In the genomic region with DNA sequence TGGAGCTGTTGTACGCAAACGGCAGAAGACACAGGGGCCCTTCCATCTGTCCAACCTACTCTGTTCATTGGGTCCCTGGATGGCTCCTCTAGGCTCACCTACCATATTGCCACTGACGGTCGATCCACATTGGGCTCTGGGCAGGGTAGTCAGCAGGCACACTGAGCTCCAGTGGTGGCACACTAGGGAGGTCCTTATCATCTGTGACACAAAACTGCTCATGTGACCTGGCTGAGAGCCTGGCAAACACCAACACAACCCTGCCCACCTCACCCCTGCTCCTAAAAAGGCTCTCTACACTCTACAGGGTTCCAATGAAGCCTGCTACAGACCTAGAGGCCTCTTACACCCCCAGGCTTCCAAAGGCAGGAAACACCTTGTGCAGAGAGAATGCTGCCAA, we compare ENCODE assay signal across 27 mouse cellular contexts. TPM values are rescaled to one million over a fixed set of nuclear protein-coding genes. Genes with fewer than 3 reads are reported as not detected.
A peak's percentile ranks its signal among the peaks of the same experiment; 100 is the strongest.
DNase-seq lines count a peak whose midpoint lies in the region; ATAC-seq and TF ChIP-seq lines count a peak whose summit lies in the region.
"Had no signal": no experiment of that assay in that cellular context is flagged by ENCODE, and none has a peak within 500 bp of the region (broad histone marks: within the 10 kb centered on the region; RNA-seq: fewer than 3 reads in every experiment).

No protein-coding gene starts in this region.

- H3K9ac ChIP-seq in MEL (ENCODE audit: control insufficient read depth, low read depth, low read length, poor library complexity, severe bottlenecking): no peak overlapping the region
- no peak overlapping the region for H3K9ac ChIP-seq in liver, embryonic 11.5 days (ENCODE audit: low read depth, low read length)
- H3K9ac ChIP-seq: embryonic facial prominence, embryonic 12.5 days; forebrain, postnatal 0 days; heart, embryonic 15.5 days; hindbrain, embryonic 13.5 days; liver, embryonic 15.5 days; lung, embryonic 15.5 days; midbrain, embryonic 13.5 days had no signal

- peak overlapping the region; percentile 15; the same call in 1 of the 2 replicates for H3K27ac ChIP-seq in cerebellum, adult 2 months (ENCODE audit: insufficient read depth, low read length)
- peak overlapping the region; percentile 61; the same call in 1 of the 2 replicates for H3K27ac ChIP-seq in layer of hippocampus, adult 2 months
- H3K27ac ChIP-seq in MEL (ENCODE audit: control insufficient read depth, low read depth, low read length): no peak overlapping the region
- no peak overlapping the region for H3K27ac ChIP-seq in liver, embryonic 11.5 days (ENCODE audit: low read depth, low read length)
- H3K27ac ChIP-seq: embryonic facial prominence, embryonic 12.5 days; heart, embryonic 15.5 days; hindbrain, embryonic 13.5 days; liver, embryonic 15.5 days; lung, embryonic 15.5 days; midbrain, embryonic 13.5 days; stomach, postnatal 0 days had no signal

- no peak overlapping the region for H3K4me2 ChIP-seq in liver, embryonic 11.5 days
- H3K4me2 ChIP-seq: embryonic facial prominence, embryonic 12.5 days; heart, embryonic 15.5 days; hindbrain, embryonic 13.5 days; liver, embryonic 15.5 days; lung, embryonic 15.5 days; midbrain, embryonic 13.5 days had no signal

- H3K36me3 ChIP-seq in MEL (ENCODE audit: control insufficient read depth in 1 of 2, insufficient read depth in 2 of 2, low read length in 2 of 2): peaks cover 0 to 3% of the 10 kb centered on the region in 2 experiments; a peak in 1 of 4 replicates
- peaks cover 34% of the 10 kb centered on the region for H3K36me3 ChIP-seq in liver, embryonic 11.5 days (ENCODE audit: control insufficient read depth, insufficient read depth, low read length)

- ATAC-seq in megakaryocyte-erythroid progenitor cell, adult 5-6 weeks (replicated peaks; ENCODE audit: low FRiP score, low TSS enrichment, poor library complexity, severe bottlenecking): peak; percentile 69
- ATAC-seq in liver, embryonic 11.5 days (replicated peaks; ENCODE audit: low FRiP score): no peak
- ATAC-seq: CD4-positive, CD25-positive, alpha-beta regulatory T cell, adult 4 months; forebrain, postnatal 0 days; intestine, embryonic 16.5 days; midbrain, embryonic 13.5 days had no signal

- DNase-seq in cerebellum, adult 2 months: peak in 1 of 2 experiments; percentile 39
- no peak for DNase-seq in cerebellum, postnatal 36 days
- no peak for DNase-seq in layer of hippocampus, adult 2 months (ENCODE audit: low spot score in 2 of 2)
- no peak for DNase-seq in layer of hippocampus, adult 11-12 months (ENCODE audit: low spot score)
- DNase-seq in MEL (ENCODE audit: low read depth, low spot score): no peak
- no peak for DNase-seq in liver, embryonic 11.5 days (ENCODE audit: low spot score)
- DNase-seq: adrenal gland, postnatal 25 days; embryo, embryonic 11 days; forebrain, postnatal 0 days; heart, postnatal 4 days; kidney, adult 9 months; kidney, postnatal 10 days; liver; thymus, adult 2 months; thymus, postnatal 36 days had no signal

- no peak for TF ChIP-seq RAD21 in MEL (IDR thresholded peaks at IDR 0.05; ENCODE audit: low read depth, low read length)

- H3K79me2 ChIP-seq in MEL (ENCODE audit: control insufficient read depth, insufficient read depth, low read length, poor library complexity): no peaks in the 10 kb centered on the region

- no peaks in the 10 kb centered on the region for H3K9me3 ChIP-seq in MEL (replicated peaks; ENCODE audit: insufficient read depth, low read length)
- no peaks in the 10 kb centered on the region for H3K9me3 ChIP-seq in liver, embryonic 11.5 days (ENCODE audit: control insufficient read depth, low read length)
- H3K9me3 ChIP-seq: embryonic facial prominence, embryonic 12.5 days; heart, embryonic 15.5 days; hindbrain, embryonic 13.5 days; liver, embryonic 15.5 days; lung, embryonic 15.5 days; midbrain, embryonic 13.5 days had no signal

- no peak for TF ChIP-seq POLR2A in cerebellum, adult 2 months (IDR thresholded peaks at IDR 0.05; ENCODE audit: borderline replicate concordance, insufficient read depth, low read length)
- TF ChIP-seq POLR2A in MEL (IDR thresholded peaks at IDR 0.05; ENCODE audit: control insufficient read depth in 1 of 2, insufficient read depth in 1 of 2, low read depth in 1 of 2, low read length in 2 of 2, poor library complexity in 1 of 2): no peak

- H3K27me3 ChIP-seq in cerebellum, adult 2 months (ENCODE audit: control insufficient read depth, insufficient read depth, low read length): no peaks in the 10 kb centered on the region
- H3K27me3 ChIP-seq in MEL (ENCODE audit: control insufficient read depth in 1 of 2, insufficient read depth in 2 of 2, low read length in 2 of 2): no peaks in the 10 kb centered on the region
- no peaks in the 10 kb centered on the region for H3K27me3 ChIP-seq in liver, embryonic 11.5 days (replicated peaks; ENCODE audit: control insufficient read depth, insufficient read depth, low read length)
- H3K27me3 ChIP-seq: embryonic facial prominence, embryonic 12.5 days; heart, embryonic 15.5 days; liver, embryonic 15.5 days; lung, embryonic 15.5 days; midbrain, embryonic 13.5 days had no signal

- TF ChIP-seq CTCF in cerebellum, adult 2 months (IDR thresholded peaks at IDR 0.05; ENCODE audit: borderline replicate concordance, insufficient read depth, low read depth, low read length): no peak
- no peak for TF ChIP-seq CTCF in layer of hippocampus, adult 2 months (conservative IDR thresholded peaks at IDR 0.05)
- no peak for TF ChIP-seq CTCF in MEL (IDR thresholded peaks at IDR 0.05 in 2 of 3, conservative IDR thresholded peaks at IDR 0.05 in 1 of 3; ENCODE audit: control insufficient read depth in 1 of 3, insufficient read depth in 1 of 3, low read depth in 2 of 3, low read length in 3 of 3, poor library complexity in 1 of 3, severe bottlenecking in 1 of 3)

- WGBS in cerebellum, adult 2 months: 30% methylated on average over 4 of the region's 4 CpGs
- WGBS in liver, embryonic 11.5 days: 94% methylated on average over 4 of the region's 4 CpGs

- TF ChIP-seq EP300 in MEL (IDR thresholded peaks at IDR 0.05; ENCODE audit: low read depth in 1 of 2, low read length in 2 of 2): no peak

- H3K4me3 ChIP-seq in cerebellum, adult 2 months (replicated peaks; ENCODE audit: insufficient read depth, low read depth, low read length): no peak overlapping the region
- no peak overlapping the region for H3K4me3 ChIP-seq in layer of hippocampus, adult 2 months
- no peak overlapping the region for H3K4me3 ChIP-seq in MEL (ENCODE audit: control insufficient read depth in 1 of 2, insufficient read depth in 1 of 2, low read depth in 2 of 2, low read length in 2 of 2)
- H3K4me3 ChIP-seq in liver, embryonic 11.5 days (ENCODE audit: low read depth, low read length): no peak overlapping the region
- H3K4me3 ChIP-seq: embryonic facial prominence, embryonic 12.5 days; heart, embryonic 15.5 days; hindbrain, embryonic 13.5 days; liver, embryonic 15.5 days; lung, embryonic 15.5 days; midbrain, embryonic 13.5 days had no signal

- peaks cover 80% of the 10 kb centered on the region for H3K4me1 ChIP-seq in cerebellum, adult 2 months (ENCODE audit: control insufficient read depth, insufficient read depth, low read length)
- H3K4me1 ChIP-seq in MEL (ENCODE audit: control insufficient read depth in 1 of 2, insufficient read depth in 2 of 2, low read length in 2 of 2): no peaks in the 10 kb centered on the region
- no peaks in the 10 kb centered on the region for H3K4me1 ChIP-seq in liver, embryonic 11.5 days (replicated peaks; ENCODE audit: control insufficient read depth, insufficient read depth, low read length)
- H3K4me1 ChIP-seq: embryonic facial prominence, embryonic 12.5 days; lung, embryonic 15.5 days; midbrain, embryonic 13.5 days had no signal

TF ChIP-seq in MEL, 35 proteins besides CTCF, POLR2A, EP300 and RAD21:
- peak; percentile 73; the same call in 1 of the 2 replicates for TF ChIP-seq USF1 (IDR thresholded peaks at IDR 0.05; ENCODE audit: low read depth, low read length)
- no peak for TF ChIP-seq POLR2AphosphoS2 (IDR thresholded peaks at IDR 0.05; ENCODE audit: low read length)

RNA-seq across cellular contexts. Expression of a gene that starts 6.3 kb away (rescaled TPM):
- 112 and 123 TPM in 2 replicates for polyA plus RNA-seq in cerebellum, adult 2 months (2012; rRNA removed)
- total RNA-seq in layer of hippocampus, adult 2 months (2021): 10 to 100 TPM; 38.1 to 54.2 TPM
- total RNA-seq in MEL (2012; rRNA removed): 1.7 and 1.9 TPM in 2 replicates
- 1 to 10 TPM in 1 of 2 experiments, not detected in 1; 4.6 TPM for polyA plus RNA-seq in MEL (2012; ENCODE audit: insufficient read depth in 1 of 2, insufficient read length in 2 of 2, low read depth in 1 of 2, low replicate concordance in 2 of 2, missing spikeins in 1 of 2)
- 1.3 and 13.1 TPM in 2 replicates for total RNA-seq in megakaryocyte-erythroid progenitor cell, adult 5-6 weeks (2014; fragmentation: Nextera tagmentation)
- 0.42 and 9.2 TPM in 2 replicates for total RNA-seq in megakaryocyte-erythroid progenitor cell, adult 5-6 weeks (2017)
- polyA plus RNA-seq in liver, embryonic 11.5 days (2014; fragmentation: Nextera tagmentation; extraction: Ambion mirVana): 3.9 and 4.5 TPM in 2 replicates
- total RNA-seq: megakaryocyte, adult 5-6 weeks; monocyte, adult 5-6 weeks had no signal

RNA-seq across cellular contexts. Expression of a gene that starts 33.5 kb away (rescaled TPM):
- polyA plus RNA-seq in cerebellum, adult 2 months (2012; rRNA removed): 113 and 125 TPM in 2 replicates
- 10 to 100 TPM; 49.2 to 59.7 TPM for total RNA-seq in layer of hippocampus, adult 2 months (2021)
- 47.6 and 51.0 TPM in 2 replicates for total RNA-seq in MEL (2012; rRNA removed)
- polyA plus RNA-seq in MEL (2012; ENCODE audit: insufficient read depth in 1 of 2, insufficient read length in 2 of 2, low read depth in 1 of 2, low replicate concordance in 2 of 2, missing spikeins in 1 of 2): 100 to 1,000 TPM in 1 of 2 experiments, 10 to 100 TPM in 1; 94.3 to 609 TPM
- 88.7 and 152 TPM in 2 replicates for total RNA-seq in megakaryocyte-erythroid progenitor cell, adult 5-6 weeks (2014; fragmentation: Nextera tagmentation)
- 75.3 and 83.2 TPM in 2 replicates for total RNA-seq in megakaryocyte-erythroid progenitor cell, adult 5-6 weeks (2017)
- 53.4 and 60.5 TPM in 2 replicates for polyA plus RNA-seq in liver, embryonic 11.5 days (2014; fragmentation: Nextera tagmentation; extraction: Ambion mirVana)

Comparison
In these comparisons a context has a peak if more than half of its experiments do, and no peak if none do; other contexts are left out.
1. H3K27ac ChIP-seq: peak in cerebellum, adult 2 months (single experiment) and layer of hippocampus, adult 2 months (single experiment); none in MEL (single experiment) and liver, embryonic 11.5 days (single experiment).